Mouse (Mus musculus) hindbrain, embryonic 16.5 days (tissue): ENCODE results near the gene Trp53. TPM values are rescaled to one million over a fixed set of nuclear protein-coding genes. Genes with fewer than 3 reads are reported as not detected.

ENCODE experiments used
- ATAC-seq: fragments of 200-750 bp; cut with Nextera tagmentation; 2 replicates; pipeline ENCODE4 v1.8.0; 2017; ENCODE audit warnings: moderate TSS enrichment, moderate library complexity
- H3K27ac ChIP-seq: fragments of 300-500 bp; sonication (generic); 2 replicates; pipeline ENCODE4 v1.5.1; 2014; ENCODE audit warnings: low read depth, mild to moderate bottlenecking, control low read depth, low read length, moderate library complexity
- H3K27me3 ChIP-seq: fragments of 300-500 bp; sonication (generic); replicated peaks from 2 replicates; pipeline ENCODE4 v1.6.1; 2014; ENCODE audit warnings: low read length; ENCODE audit not compliant: control insufficient read depth, insufficient read depth
- H3K36me3 ChIP-seq: fragments of 300-500 bp; sonication (generic); 2 replicates; pipeline ENCODE4 v1.6.1; 2014; ENCODE audit warnings: mild to moderate bottlenecking, low read length, moderate library complexity, mixed read lengths; ENCODE audit not compliant: control insufficient read depth, insufficient read depth
- H3K4me1 ChIP-seq: fragments of 300-500 bp; sonication (generic); 2 replicates; pipeline ENCODE4 v1.6.1; 2014; ENCODE audit warnings: low read depth, low read length; ENCODE audit not compliant: control insufficient read depth, insufficient read depth
- H3K4me2 ChIP-seq: fragments of 300-500 bp; sonication (generic); 2 replicates; pipeline ENCODE4 v1.6.1; 2014; ENCODE audit warnings: mild to moderate bottlenecking, low read length, control low read depth, moderate library complexity
- H3K4me3 ChIP-seq: fragments of 300-500 bp; sonication (generic); 2 replicates; pipeline ENCODE4 v1.5.1; 2014; ENCODE audit warnings: mild to moderate bottlenecking, low read length, control low read depth, moderate library complexity
- H3K9ac ChIP-seq: fragments of 300-500 bp; sonication (generic); 2 replicates; pipeline ENCODE4 v1.6.1; 2014; ENCODE audit warnings: low read depth, mild to moderate bottlenecking, control low read depth, low read length, moderate library complexity
- H3K9me3 ChIP-seq: fragments of 300-500 bp; sonication (generic); 2 replicates; pipeline ENCODE4 v1.6.1; 2014; ENCODE audit warnings: mild to moderate bottlenecking, low read length, moderate library complexity; ENCODE audit not compliant: control insufficient read depth
- WGBS: fragments of 180-500 bp; shearing (Covaris S2); extraction: QIAGEN DNeasy Blood & Tissue Kit; methylation state at CpG from one replicate; pipeline ENCODE4 v1.1.7; 2014; 5-methylcytosine and 5-hydroxymethylcytosine counted together
- polyA plus RNA-seq: library from polyadenylated mRNA; unstranded; fragments of >200 nt; fragmentation: Nextera tagmentation; extraction: Ambion mirVana; gene quantifications from 2 replicates; pipeline ENCODE4 v1.2.1, GENCODE M21; 2015

Trp53 gene
- polyA plus RNA-seq, 1 experiment from 2014 or later: 47.9 TPM

- H3K4me2 ChIP-seq: peak overlapping the region; percentile 75
- H3K27ac ChIP-seq: no peak overlapping the region
- H3K9ac ChIP-seq: peak overlapping the region; percentile 60
- H3K36me3 ChIP-seq: no peaks in the 10 kb centered on the region; the same call in 1 of the 2 replicates
- H3K27me3 ChIP-seq: no peaks in the 10 kb centered on the region
- ATAC-seq: no peak
- H3K9me3 ChIP-seq: no peaks in the 10 kb centered on the region
- H3K4me3 ChIP-seq: peak overlapping the region; percentile 62
- H3K4me1 ChIP-seq: peaks cover 24% of the 10 kb centered on the region
- WGBS: 12% methylated on average over 15 of the region's 15 CpGs
Observed at GRCm38 (mm10) chr11:69578301-69578700, 1.9 kb upstream of the Trp53 start.

- Histone ChIP-seq H3K9ac (peak overlapping the region; percentile 61), H3K27ac (peak overlapping the region; percentile 89), H3K4me2 (peak overlapping the region; percentile 84), H3K36me3 (no peaks in the 10 kb centered on the region; the same call in 1 of the 2 replicates), H3K27me3 (no peaks in the 10 kb centered on the region), H3K4me3 (peak overlapping the region; percentile 62), H3K4me1 (peaks cover 24% of the 10 kb centered on the region), H3K9me3 (no peaks in the 10 kb centered on the region)
- WGBS: 2% methylated on average over 39 of the region's 39 CpGs
- ATAC-seq: peak; percentile 86
Observed at GRCm38 (mm10) chr11:69579128-69580017, 786 bp upstream of the Trp53 start.

- peak overlapping the region; percentile 67 for H3K9ac ChIP-seq
- peak overlapping the region; percentile 89 for H3K27ac ChIP-seq
- H3K36me3 ChIP-seq: no peaks in the 10 kb centered on the region
- H3K9me3 ChIP-seq: no peaks in the 10 kb centered on the region
- H3K27me3 ChIP-seq: no peaks in the 10 kb centered on the region
- under 1% methylated on average over 25 of the region's 25 CpGs for WGBS
- peak overlapping the region; percentile 84 for H3K4me2 ChIP-seq
- peak; percentile 25 for ATAC-seq
- peak overlapping the region; percentile 57 for H3K4me3 ChIP-seq
- H3K4me1 ChIP-seq: peaks cover 24% of the 10 kb centered on the region
Observed at GRCm38 (mm10) chr11:69580572-69581146, 500 bp downstream of the Trp53 start.

GRCm38 (mm10) chr11:69581147-69581688 is 1.1 kb downstream of the Trp53 start:
- Histone ChIP-seq H3K27me3 (no peaks in the 10 kb centered on the region), H3K4me2 (peak overlapping the region; percentile 84), H3K9me3 (no peaks in the 10 kb centered on the region), H3K27ac (peak overlapping the region; percentile 89), H3K36me3 (no peaks in the 10 kb centered on the region), H3K4me3 (peak overlapping the region; percentile 57), H3K9ac (peak overlapping the region; percentile 67), H3K4me1 (peaks cover 24% of the 10 kb centered on the region)
- WGBS: under 1% methylated on average over 36 of the region's 36 CpGs
- ATAC-seq: peak; percentile 83

- no peak for ATAC-seq
- Histone ChIP-seq H3K4me3 (peak overlapping the region; percentile 57), H3K27ac (peak overlapping the region; percentile 89), H3K27me3 (no peaks in the 10 kb centered on the region), H3K36me3 (no peaks in the 10 kb centered on the region), H3K9me3 (no peaks in the 10 kb centered on the region), H3K9ac (peak overlapping the region; percentile 67), H3K4me2 (peak overlapping the region; percentile 84), H3K4me1 (peaks cover 23% of the 10 kb centered on the region)
- 0% methylated on average over 8 of the region's 8 CpGs for WGBS
Observed at GRCm38 (mm10) chr11:69581814-69582213, 1.7 kb downstream of the Trp53 start.

GRCm38 (mm10) chr11:69582230-69582805 is 2.2 kb downstream of the Trp53 start:
- Histone ChIP-seq H3K9me3 (no peaks in the 10 kb centered on the region), H3K9ac (no peak overlapping the region), H3K27ac (no peak overlapping the region), H3K4me3 (no peak overlapping the region; the same call in 1 of the 2 replicates), H3K4me1 (peaks cover 18% of the 10 kb centered on the region), H3K36me3 (no peaks in the 10 kb centered on the region), H3K27me3 (no peaks in the 10 kb centered on the region), H3K4me2 (peak overlapping the region; percentile 84)
- no peak for ATAC-seq
- WGBS: 54% methylated on average over 9 of the region's 9 CpGs

- ATAC-seq: no peak
- peaks cover 5% of the 10 kb centered on the region for H3K4me1 ChIP-seq
- no peaks in the 10 kb centered on the region for H3K9me3 ChIP-seq
- 85% methylated on average over 7 of the region's 7 CpGs for WGBS
- peaks cover 10% of the 10 kb centered on the region for H3K36me3 ChIP-seq
- no peak overlapping the region for H3K9ac ChIP-seq
- no peak overlapping the region for H3K4me3 ChIP-seq
- H3K27me3 ChIP-seq: no peaks in the 10 kb centered on the region
- H3K4me2 ChIP-seq: no peak overlapping the region
- H3K27ac ChIP-seq: no peak overlapping the region
Observed at GRCm38 (mm10) chr11:69584008-69584407, 3.8 kb downstream of the Trp53 start.

GRCm38 (mm10) chr11:69584937-69585336 is 4.8 kb downstream of the Trp53 start:
- no peak for ATAC-seq
- peaks cover 17% of the 10 kb centered on the region for H3K36me3 ChIP-seq
- WGBS: 90% methylated on average over 13 of the region's 13 CpGs
- H3K9ac ChIP-seq: no peak overlapping the region
- no peaks in the 10 kb centered on the region for H3K9me3 ChIP-seq
- H3K27me3 ChIP-seq: no peaks in the 10 kb centered on the region
- H3K27ac ChIP-seq: no peak overlapping the region
- no peak overlapping the region for H3K4me2 ChIP-seq
- H3K4me1 ChIP-seq: peaks cover 5% of the 10 kb centered on the region
- H3K4me3 ChIP-seq: no peak overlapping the region
